Mouse (Mus musculus): ENCODE results near the gene Nwd1. TPM values are rescaled to one million over a fixed set of nuclear protein-coding genes. Genes with fewer than 3 reads are reported as not detected.

Nwd1 gene
- polyA plus RNA-seq, 1 experiment from 2014 or later = 0.07 TPM

- Histone ChIP-seq H3K9ac (ENCODE audit: low read length) (no peak overlapping the region), H3K27ac (ENCODE audit: low read depth, low read length) (no peak overlapping the region), H3K27me3 (ENCODE audit: control insufficient read depth, insufficient read depth, low read length) (no peaks in the 10 kb centered on the region), H3K4me1 (ENCODE audit: control insufficient read depth, insufficient read depth, low read length) (no peaks in the 10 kb centered on the region), H3K9me3 (ENCODE audit: control insufficient read depth, low read length) (no peaks in the 10 kb centered on the region), H3K36me3 (ENCODE audit: control insufficient read depth, insufficient read depth, low read length) (peaks cover 42% of the 10 kb centered on the region), H3K4me2 (no peak overlapping the region), H3K4me3 (ENCODE audit: low read depth, low read length) (no peak overlapping the region)
- 96% methylated on average over 2 of the region's 2 CpGs for WGBS
- ATAC-seq (ENCODE audit: low FRiP score) (no peak), DNase-seq (ENCODE audit: low spot score, missing footprints) (no peak)
Measured at GRCm38 (mm10) chr8:72753781-72754180, 107.3 kb downstream of the Nwd1 start.

- WGBS = 94% methylated on average over 2 of the region's 2 CpGs
Measured at GRCm38 (mm10) chr8:72756031-72756430, 109.5 kb downstream of the Nwd1 start.

DNA sequence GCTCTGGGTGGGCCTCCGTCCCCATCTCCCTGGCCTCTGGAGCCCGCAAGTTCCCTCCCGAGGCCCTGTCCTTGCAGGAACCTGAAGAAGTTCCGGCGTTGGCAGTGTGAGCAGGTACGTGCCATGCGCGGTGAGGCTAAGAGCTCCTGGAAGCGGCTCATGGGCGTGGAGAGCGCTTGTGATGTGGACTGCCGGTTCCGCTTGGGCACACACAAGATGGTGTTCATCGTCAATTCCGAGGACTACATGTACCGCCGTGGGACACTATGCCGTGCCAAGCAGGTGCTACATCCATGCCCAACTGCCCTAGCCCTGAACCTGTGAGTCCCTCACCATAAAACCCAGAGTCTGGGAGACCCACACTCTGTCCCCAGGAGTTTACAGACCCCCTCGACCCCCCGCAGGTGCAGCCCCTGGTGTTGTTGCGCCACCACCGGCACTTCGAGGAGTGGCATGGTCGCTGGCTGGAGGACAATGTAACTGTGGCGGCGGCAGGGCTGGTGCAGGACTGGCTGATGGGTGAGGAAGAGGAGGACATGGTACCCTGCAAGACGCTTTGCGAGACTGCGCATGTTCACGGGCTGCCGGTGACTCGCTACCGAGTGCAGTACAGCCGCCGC is 110.4 kb downstream of the Nwd1 start:
- ATAC-seq (ENCODE audit: low FRiP score) = peak; percentile 12; the same call in 1 of the 2 replicates
- 96% methylated on average over 35 of the region's 35 CpGs for WGBS
- no peak for DNase-seq (ENCODE audit: low spot score, missing footprints)
- Histone ChIP-seq H3K9ac (ENCODE audit: low read length) (no peak overlapping the region), H3K4me1 (ENCODE audit: control insufficient read depth, insufficient read depth, low read length) (no peaks in the 10 kb centered on the region), H3K27me3 (ENCODE audit: control insufficient read depth, insufficient read depth, low read length) (no peaks in the 10 kb centered on the region), H3K9me3 (ENCODE audit: control insufficient read depth, low read length) (no peaks in the 10 kb centered on the region), H3K27ac (ENCODE audit: low read depth, low read length) (no peak overlapping the region), H3K36me3 (ENCODE audit: control insufficient read depth, insufficient read depth, low read length) (peaks cover 26% of the 10 kb centered on the region), H3K4me2 (no peak overlapping the region), H3K4me3 (ENCODE audit: low read depth, low read length) (no peak overlapping the region)

More at GRCm38 (mm10) chr8:72756031-72756430, 109.5 kb downstream of the Nwd1 start:
- Histone ChIP-seq H3K27ac (ENCODE audit: low read depth, low read length) (no peak overlapping the region), H3K9me3 (ENCODE audit: control insufficient read depth, low read length) (no peaks in the 10 kb centered on the region), H3K36me3 (ENCODE audit: control insufficient read depth, insufficient read depth, low read length) (peaks cover 30% of the 10 kb centered on the region), H3K9ac (ENCODE audit: low read length) (no peak overlapping the region), H3K4me1 (ENCODE audit: control insufficient read depth, insufficient read depth, low read length) (no peaks in the 10 kb centered on the region), H3K4me3 (ENCODE audit: low read depth, low read length) (no peak overlapping the region), H3K4me2 (no peak overlapping the region), H3K27me3 (ENCODE audit: control insufficient read depth, insufficient read depth, low read length) (no peaks in the 10 kb centered on the region)
- no peak for ATAC-seq (ENCODE audit: low FRiP score)
- no peak for DNase-seq (ENCODE audit: low spot score, missing footprints)

- 91% methylated on average over 15 of the region's 15 CpGs for WGBS
- ATAC-seq (ENCODE audit: low FRiP score) = no peak; the same call in 1 of the 2 replicates
- Histone ChIP-seq H3K4me3 (ENCODE audit: low read depth, low read length) (no peak overlapping the region), H3K9me3 (ENCODE audit: control insufficient read depth, low read length) (no peaks in the 10 kb centered on the region), H3K27ac (ENCODE audit: low read depth, low read length) (no peak overlapping the region), H3K4me2 (no peak overlapping the region), H3K9ac (ENCODE audit: low read length) (no peak overlapping the region), H3K36me3 (ENCODE audit: control insufficient read depth, insufficient read depth, low read length) (peaks cover 21% of the 10 kb centered on the region), H3K27me3 (ENCODE audit: control insufficient read depth, insufficient read depth, low read length) (no peaks in the 10 kb centered on the region), H3K4me1 (ENCODE audit: control insufficient read depth, insufficient read depth, low read length) (no peaks in the 10 kb centered on the region)
- DNase-seq (ENCODE audit: low spot score, missing footprints) = no peak
Measured at GRCm38 (mm10) chr8:72757426-72758195, 111.1 kb downstream of the Nwd1 start.

GRCm38 (mm10) chr8:72758310-72758709 is 111.8 kb downstream of the Nwd1 start:
- H3K4me1 ChIP-seq (ENCODE audit: control insufficient read depth, insufficient read depth, low read length) = no peaks in the 10 kb centered on the region
- H3K9ac ChIP-seq (ENCODE audit: low read length) = no peak overlapping the region
- ATAC-seq (ENCODE audit: low FRiP score) (no peak), DNase-seq (ENCODE audit: low spot score, missing footprints) (peak; percentile 75)
- no peaks in the 10 kb centered on the region for H3K9me3 ChIP-seq (ENCODE audit: control insufficient read depth, low read length)
- H3K36me3 ChIP-seq (ENCODE audit: control insufficient read depth, insufficient read depth, low read length) = peaks cover 19% of the 10 kb centered on the region
- no peak overlapping the region for H3K4me3 ChIP-seq (ENCODE audit: low read depth, low read length)
- H3K27me3 ChIP-seq (ENCODE audit: control insufficient read depth, insufficient read depth, low read length) = no peaks in the 10 kb centered on the region
- H3K27ac ChIP-seq (ENCODE audit: low read depth, low read length) = no peak overlapping the region
- no peak overlapping the region for H3K4me2 ChIP-seq

GRCm38 (mm10) chr8:72760216-72760615 is 113.7 kb downstream of the Nwd1 start:
- Histone ChIP-seq H3K36me3 (ENCODE audit: control insufficient read depth, insufficient read depth, low read length) (peaks cover 16% of the 10 kb centered on the region), H3K4me1 (ENCODE audit: control insufficient read depth, insufficient read depth, low read length) (no peaks in the 10 kb centered on the region), H3K9me3 (ENCODE audit: control insufficient read depth, low read length) (no peaks in the 10 kb centered on the region), H3K4me2 (no peak overlapping the region), H3K27ac (ENCODE audit: low read depth, low read length) (no peak overlapping the region), H3K9ac (ENCODE audit: low read length) (no peak overlapping the region), H3K27me3 (ENCODE audit: control insufficient read depth, insufficient read depth, low read length) (no peaks in the 10 kb centered on the region), H3K4me3 (ENCODE audit: low read depth, low read length) (no peak overlapping the region)
- DNase-seq (ENCODE audit: low spot score, missing footprints) (no peak), ATAC-seq (ENCODE audit: low FRiP score) (no peak)
- WGBS = 85% methylated on average over 3 of the region's 3 CpGs

DNA sequence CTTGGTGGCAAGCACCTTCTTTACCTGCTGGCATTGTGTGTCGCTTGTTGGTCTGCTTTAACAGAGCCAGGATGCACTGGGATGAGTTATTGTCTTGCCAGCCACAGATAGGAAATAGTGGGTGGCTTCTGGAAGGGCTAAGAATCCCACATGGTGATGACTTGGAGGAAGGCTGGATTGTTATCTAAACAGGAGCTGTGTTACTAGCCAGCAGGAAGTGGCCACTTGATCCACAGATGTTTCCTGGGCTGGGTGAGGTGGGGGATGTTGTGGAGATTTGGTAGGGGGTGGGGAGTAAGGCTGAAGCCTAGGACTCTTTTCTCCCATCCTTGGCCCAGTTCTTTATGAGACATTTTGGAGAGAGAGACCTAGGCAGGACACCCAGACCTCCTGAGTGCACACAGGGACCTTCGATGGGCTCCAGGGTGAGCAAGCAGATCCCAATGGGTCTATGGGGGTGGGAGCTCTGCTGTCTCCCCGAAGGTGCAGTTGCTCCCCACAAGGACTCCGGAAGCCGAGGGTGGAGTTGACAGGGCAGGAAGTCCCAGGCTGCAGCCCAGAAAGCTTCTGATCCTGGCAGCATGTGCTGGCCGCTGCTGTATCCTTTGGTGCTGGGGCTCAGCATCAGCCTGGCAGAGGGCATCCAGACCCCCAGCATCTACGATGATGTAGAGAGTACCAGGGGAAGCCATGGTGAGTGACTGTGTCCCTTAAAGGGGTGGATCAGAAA is 115.0 kb downstream of the Nwd1 start, which contains the start of gene F2rl3:
TSS of gene F2rl3 (plus strand) at position 559 of the 730 bp plus-strand sequence.
- ATAC-seq (ENCODE audit: low FRiP score) = no peak
- Histone ChIP-seq H3K4me2 (no peak within 1 kb of the TSS), H3K36me3 (ENCODE audit: control insufficient read depth, insufficient read depth, low read length) (peaks cover 14% of the 10 kb centered on the region), H3K9me3 (ENCODE audit: control insufficient read depth, low read length) (no peaks in the 10 kb centered on the region), H3K4me3 (ENCODE audit: low read depth, low read length) (no peak within 1 kb of the TSS), H3K27me3 (ENCODE audit: control insufficient read depth, insufficient read depth, low read length) (no peaks in the 10 kb centered on the region), H3K4me1 (ENCODE audit: control insufficient read depth, insufficient read depth, low read length) (no peaks in the 10 kb centered on the region), H3K27ac (ENCODE audit: low read depth, low read length) (no peak within 1 kb of the TSS), H3K9ac (ENCODE audit: low read length) (no peak within 1 kb of the TSS)
- WGBS = 84% methylated on average over 7 of the region's 7 CpGs
- no peak for DNase-seq (ENCODE audit: low spot score, missing footprints)

- H3K27ac ChIP-seq (ENCODE audit: low read depth, low read length) = no peak overlapping the region
- no peak overlapping the region for H3K9ac ChIP-seq (ENCODE audit: low read length)
- no peaks in the 10 kb centered on the region for H3K27me3 ChIP-seq (ENCODE audit: control insufficient read depth, insufficient read depth, low read length)
- H3K4me2 ChIP-seq = no peak overlapping the region
- 86% methylated on average over 12 of the region's 12 CpGs for WGBS
- H3K4me1 ChIP-seq (ENCODE audit: control insufficient read depth, insufficient read depth, low read length) = no peaks in the 10 kb centered on the region
- no peaks in the 10 kb centered on the region for H3K9me3 ChIP-seq (ENCODE audit: control insufficient read depth, low read length)
- H3K4me3 ChIP-seq (ENCODE audit: low read depth, low read length) = no peak overlapping the region
- ATAC-seq (ENCODE audit: low FRiP score) = no peak
- no peak for DNase-seq (ENCODE audit: low spot score, missing footprints)
- H3K36me3 ChIP-seq (ENCODE audit: control insufficient read depth, insufficient read depth, low read length) = peaks cover 7% of the 10 kb centered on the region
Measured at GRCm38 (mm10) chr8:72762306-72762705, 115.8 kb downstream of the Nwd1 start.

DNA sequence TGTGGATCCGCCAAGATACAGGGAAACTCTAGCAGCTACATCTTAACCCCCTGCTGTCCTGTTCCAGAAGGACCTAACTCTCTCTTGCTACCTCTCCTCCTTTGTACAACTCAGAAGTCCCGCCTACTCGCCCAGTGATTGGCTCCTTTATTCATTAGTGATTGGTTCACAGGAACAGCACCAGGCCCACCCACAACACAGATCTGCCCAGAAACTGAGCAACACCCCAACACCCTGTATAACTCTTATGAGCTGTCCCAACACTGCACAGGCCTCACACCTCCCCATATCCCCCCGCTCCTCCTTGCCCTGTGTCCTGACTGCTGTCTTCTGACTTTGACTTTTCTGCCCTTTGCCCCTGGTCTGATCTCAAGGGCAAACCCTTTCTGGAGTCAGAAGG is 119.2 kb downstream of the Nwd1 start:
- no peak overlapping the region for H3K27ac ChIP-seq (ENCODE audit: low read depth, low read length)
- H3K4me2 ChIP-seq = no peak overlapping the region
- H3K27me3 ChIP-seq (ENCODE audit: control insufficient read depth, insufficient read depth, low read length) = no peaks in the 10 kb centered on the region
- WGBS = 62% methylated on average over 4 of the region's 4 CpGs
- H3K36me3 ChIP-seq (ENCODE audit: control insufficient read depth, insufficient read depth, low read length) = no peaks in the 10 kb centered on the region
- H3K4me3 ChIP-seq (ENCODE audit: low read depth, low read length) = no peak overlapping the region
- no peak for DNase-seq (ENCODE audit: low spot score, missing footprints)
- ATAC-seq (ENCODE audit: low FRiP score) = peak; percentile 28; the same call in 1 of the 2 replicates
- no peaks in the 10 kb centered on the region for H3K4me1 ChIP-seq (ENCODE audit: control insufficient read depth, insufficient read depth, low read length)
- H3K9me3 ChIP-seq (ENCODE audit: control insufficient read depth, low read length) = no peaks in the 10 kb centered on the region
- H3K9ac ChIP-seq (ENCODE audit: low read length) = no peak overlapping the region

All from midbrain, embryonic 11.5 days (tissue).